ENCODE assay signal across 18 mouse cellular contexts in the genomic region with DNA sequence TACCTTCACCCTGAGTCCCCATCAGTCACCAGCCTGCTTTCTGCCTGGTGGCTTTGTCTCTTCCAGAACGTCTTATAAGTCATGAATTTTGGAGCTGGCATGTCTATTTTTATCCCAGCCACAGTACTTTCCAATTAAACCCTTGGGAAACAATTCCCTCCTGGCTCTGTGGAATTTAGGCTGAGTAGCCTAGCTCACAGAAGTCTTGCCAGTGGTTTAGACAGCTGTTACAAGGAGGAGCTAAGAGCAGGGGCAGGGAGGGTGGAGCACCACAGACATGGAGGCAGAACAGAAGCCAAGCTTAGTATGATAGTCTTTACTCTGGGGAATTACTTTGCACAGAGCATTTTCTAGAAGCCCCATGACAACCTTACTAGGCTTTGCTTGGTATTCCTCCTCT. TPM values are rescaled to one million over a fixed set of nuclear protein-coding genes. Genes with fewer than 3 reads are reported as not detected.
A peak's percentile ranks its signal among the peaks of the same experiment; 100 is the strongest.
DNase-seq lines count a peak whose midpoint lies in the region; ATAC-seq and TF ChIP-seq lines count a peak whose summit lies in the region.
"Had no signal": no experiment of that assay in that cellular context is flagged by ENCODE, and none has a peak within 500 bp of the region (broad histone marks: within the 10 kb centered on the region; RNA-seq: fewer than 3 reads in every experiment).

No protein-coding gene starts in this region.

- no peaks in the 10 kb centered on the region; the same call in 1 of the 2 replicates for H3K4me1 ChIP-seq in lung, embryonic 14.5 days (ENCODE audit: insufficient read depth)
- peaks cover 20% of the 10 kb centered on the region; the same call in 1 of the 2 replicates for H3K4me1 ChIP-seq in embryonic facial prominence, embryonic 14.5 days (ENCODE audit: control insufficient read depth, insufficient read depth, low read length)
- peaks cover 24% of the 10 kb centered on the region for H3K4me1 ChIP-seq in limb, embryonic 13.5 days

- DNase-seq in adrenal gland, postnatal 14 days = peak; percentile 27
- DNase-seq in adrenal gland, postnatal 10 days = no peak
- DNase-seq in lung, embryonic 14.5 days = peak; percentile 37
- no peak for DNase-seq in lung, postnatal 25 days (ENCODE audit: low spot score)
- DNase-seq in embryonic facial prominence, embryonic 14.5 days (ENCODE audit: low spot score) = peak; percentile 72
- DNase-seq in right cerebral cortex, adult 2 months (ENCODE audit: low spot score in 2 of 2) = no peak
- DNase-seq: adrenal gland, adult 2 months; cerebellum, adult 8-10 months; gastrocnemius, postnatal 14 days; kidney, adult 9 months; layer of hippocampus, postnatal 36 days; thymus, adult 2 months had no signal

- peak; percentile 47; the same call in 1 of the 2 replicates for ATAC-seq in lung, embryonic 14.5 days (ENCODE audit: insufficient read depth)
- peak; percentile 53; the same call in 1 of the 2 replicates for ATAC-seq in embryonic facial prominence, embryonic 14.5 days (ENCODE audit: low read depth)
- no peak for ATAC-seq in limb, embryonic 13.5 days (ENCODE audit: low FRiP score, low read depth)
- ATAC-seq in activated CD4-positive, CD25-positive, alpha-beta regulatory T cell, adult 4 months = no peak
- ATAC-seq: inflammation-experienced regulatory T-cells, adult 6 months had no signal

- no peaks in the 10 kb centered on the region for H3K9me3 ChIP-seq in lung, embryonic 14.5 days (ENCODE audit: low read depth, low read length)
- no peaks in the 10 kb centered on the region for H3K9me3 ChIP-seq in embryonic facial prominence, embryonic 14.5 days (ENCODE audit: control insufficient read depth, low read length)
- H3K9me3 ChIP-seq in limb, embryonic 13.5 days = no peaks in the 10 kb centered on the region
- H3K9me3 ChIP-seq: neural tube, embryonic 12.5 days had no signal

- H3K4me3 ChIP-seq in lung, embryonic 14.5 days (ENCODE audit: low read depth, low read length) = no peak overlapping the region
- H3K4me3 ChIP-seq in embryonic facial prominence, embryonic 14.5 days (ENCODE audit: low read depth, low read length) = no peak overlapping the region
- H3K4me3 ChIP-seq in limb, embryonic 13.5 days = no peak overlapping the region
- H3K4me3 ChIP-seq: neural tube, embryonic 12.5 days had no signal

- H3K4me2 ChIP-seq in lung, embryonic 14.5 days = no peak overlapping the region
- H3K4me2 ChIP-seq in embryonic facial prominence, embryonic 14.5 days (ENCODE audit: low read depth, low read length) = no peak overlapping the region
- H3K4me2 ChIP-seq in limb, embryonic 13.5 days (replicated peaks) = no peak overlapping the region
- H3K4me2 ChIP-seq: neural tube, embryonic 12.5 days had no signal

- H3K36me3 ChIP-seq in lung, embryonic 14.5 days (ENCODE audit: insufficient read depth) = no peaks in the 10 kb centered on the region
- H3K36me3 ChIP-seq in embryonic facial prominence, embryonic 14.5 days (ENCODE audit: control insufficient read depth, insufficient read depth, low read length) = no peaks in the 10 kb centered on the region
- no peaks in the 10 kb centered on the region for H3K36me3 ChIP-seq in limb, embryonic 13.5 days
- H3K36me3 ChIP-seq: neural tube, embryonic 12.5 days had no signal

- 12% methylated on average over 1 of the region's 1 CpGs for WGBS in lung, embryonic 14.5 days
- WGBS in embryonic facial prominence, embryonic 14.5 days = 7% methylated on average over 1 of the region's 1 CpGs
- WGBS in limb, embryonic 13.5 days = 9% methylated on average over 1 of the region's 1 CpGs

- TF ChIP-seq CTCF in lung, embryonic 14.5 days (IDR thresholded peaks at IDR 0.05; ENCODE audit: low read depth) = no peak

- no peaks in the 10 kb centered on the region for H3K27me3 ChIP-seq in lung, embryonic 14.5 days (ENCODE audit: insufficient read depth, low read length)
- no peaks in the 10 kb centered on the region for H3K27me3 ChIP-seq in embryonic facial prominence, embryonic 14.5 days (replicated peaks; ENCODE audit: control insufficient read depth, insufficient read depth, low read length)
- no peaks in the 10 kb centered on the region for H3K27me3 ChIP-seq in limb, embryonic 13.5 days
- H3K27me3 ChIP-seq: neural tube, embryonic 12.5 days had no signal

- no peak overlapping the region; the same call in 1 of the 2 replicates for H3K27ac ChIP-seq in lung, embryonic 14.5 days (ENCODE audit: low read depth)
- no peak overlapping the region for H3K27ac ChIP-seq in embryonic facial prominence, embryonic 14.5 days (replicated peaks; ENCODE audit: low read depth, low read length)
- peak overlapping the region; percentile 58; the same call in 1 of the 2 replicates for H3K27ac ChIP-seq in limb, embryonic 13.5 days
- H3K27ac ChIP-seq: liver, embryonic 14.5 days; neural tube, embryonic 12.5 days had no signal

- no peak overlapping the region for H3K9ac ChIP-seq in lung, embryonic 14.5 days
- H3K9ac ChIP-seq in embryonic facial prominence, embryonic 14.5 days (ENCODE audit: low read depth, low read length) = no peak overlapping the region
- no peak overlapping the region for H3K9ac ChIP-seq in limb, embryonic 13.5 days
- H3K9ac ChIP-seq: liver, embryonic 14.5 days; neural tube, embryonic 12.5 days had no signal

RNA-seq across cellular contexts. Expression of a gene that starts 17.8 kb away (rescaled TPM):
- 38.0 and 45.8 TPM in 2 replicates for total RNA-seq in adrenal gland, postnatal 14 days (2021)
- 10 to 100 TPM; 41.1 to 45.9 TPM for total RNA-seq in adrenal gland, postnatal 10 days (2021)
- 56.2 and 57.2 TPM in 2 replicates for polyA plus RNA-seq in lung, embryonic 14.5 days (2014; fragmentation: Nextera tagmentation; extraction: Ambion mirVana)
- polyA plus RNA-seq in embryonic facial prominence, embryonic 14.5 days (2014; fragmentation: Nextera tagmentation; extraction: Ambion mirVana) = 25.4 and 27.7 TPM in 2 replicates
- 32.6 and 34.5 TPM in 2 replicates for polyA plus RNA-seq in limb, embryonic 13.5 days (2015; fragmentation: Nextera tagmentation; extraction: Ambion mirVana)
- polyA plus RNA-seq in activated CD4-positive, CD25-positive, alpha-beta regulatory T cell, adult 4 months (2017; shearing (Covaris generic)) = 1 to 10 TPM; 1.5 to 2.0 TPM
- total RNA-seq: megakaryocyte progenitor cell, adult 5-6 weeks had no signal

Comparison
In these comparisons a context has a peak if more than half of its experiments do, and no peak if none do; other contexts are left out.
1. DNase-seq: peak in adrenal gland, postnatal 14 days (single experiment), lung, embryonic 14.5 days (single experiment) and embryonic facial prominence, embryonic 14.5 days (single experiment); none in adrenal gland, postnatal 10 days (single experiment), lung, postnatal 25 days (single experiment) and right cerebral cortex, adult 2 months (0 of 2).
2. ATAC-seq: peak in lung, embryonic 14.5 days (single experiment) and embryonic facial prominence, embryonic 14.5 days (single experiment); none in limb, embryonic 13.5 days (single experiment) and activated CD4-positive, CD25-positive, alpha-beta regulatory T cell, adult 4 months (single experiment).